Mouse (Mus musculus): ENCODE data around the gene Zmat5.

GRCm38 (mm10) chr11:4703688-4704071 lies 798 bp upstream of the Zmat5 start:
- TF ChIP-seq CTCF (IDR thresholded peaks at IDR 0.05; ENCODE audit: extremely low read depth, insufficient read depth, insufficient read length, insufficient replicate concordance) (no peak), POLR2A (IDR thresholded peaks at IDR 0.05; ENCODE audit: low read depth, low read length) (no peak)
